Mouse (Mus musculus): Measurements from ENCODE around the gene Trim68. TPM values are rescaled to one million over a fixed set of nuclear protein-coding genes. Genes with fewer than 3 reads are reported as not detected.

Gene Trim68
- 16.4 and 17.4 TPM in 2 replicates for polyA plus RNA-seq (2016; fragmentation: Nextera tagmentation; extraction: Ambion mirVana)

- peak within 1 kb of the TSS; percentile 58 for H3K4me3 ChIP-seq
- H3K27me3 ChIP-seq: no peaks in the 10 kb centered on the region
- H3K4me2 ChIP-seq (replicated peaks): peak within 1 kb of the TSS; percentile 53
- peak within 1 kb of the TSS; percentile 61; the same call in 1 of the 2 replicates for H3K27ac ChIP-seq
- peak; percentile 99 for ATAC-seq (ENCODE audit: insufficient number of reproducible peaks, insufficient read depth, low FRiP score, low TSS enrichment)
- no peaks in the 10 kb centered on the region for H3K36me3 ChIP-seq
- H3K4me1 ChIP-seq: no peaks in the 10 kb centered on the region
- under 1% methylated on average over 39 of the region's 40 CpGs for WGBS
- peak within 1 kb of the TSS; percentile 64 for H3K9ac ChIP-seq
- no peaks in the 10 kb centered on the region for H3K9me3 ChIP-seq
Observed at GRCm38 (mm10) chr7:102686944-102687501, at the start of gene Trim68. TSS of gene Trim68 (minus strand) at chr7:102687327.

GRCm38 (mm10) chr7:102733793-102734192 lies 46.7 kb upstream of the Trim68 start:
- H3K9ac ChIP-seq: no peak overlapping the region
- H3K4me2 ChIP-seq (replicated peaks): no peak overlapping the region
- no peaks in the 10 kb centered on the region for H3K27me3 ChIP-seq
- no peaks in the 10 kb centered on the region for H3K4me1 ChIP-seq
- no peaks in the 10 kb centered on the region for H3K36me3 ChIP-seq
- H3K4me3 ChIP-seq: no peak overlapping the region
- no peaks in the 10 kb centered on the region for H3K9me3 ChIP-seq
- ATAC-seq (ENCODE audit: insufficient number of reproducible peaks, insufficient read depth, low FRiP score, low TSS enrichment): peak; percentile 64; the same call in 1 of the 2 replicates
- 52% methylated on average over 1 of the region's 1 CpGs for WGBS
- H3K27ac ChIP-seq: no peak overlapping the region

- Histone ChIP-seq H3K9me3 (no peaks in the 10 kb centered on the region), H3K9ac (no peak within 1 kb of the TSS), H3K36me3 (no peaks in the 10 kb centered on the region), H3K27ac (no peak within 1 kb of the TSS), H3K4me1 (no peaks in the 10 kb centered on the region), H3K27me3 (no peaks in the 10 kb centered on the region), H3K4me3 (no peak within 1 kb of the TSS), H3K4me2 (replicated peaks) (no peak within 1 kb of the TSS)
- no peak for ATAC-seq (ENCODE audit: insufficient number of reproducible peaks, insufficient read depth, low FRiP score, low TSS enrichment)
Observed at GRCm38 (mm10) chr7:102727391-102727790, 40.3 kb upstream of the Trim68 start, which contains the start of gene Olfr559. TSS of gene Olfr559 (minus strand) at chr7:102727491.

- H3K4me3 ChIP-seq: no peak within 1 kb of the TSS
- H3K27ac ChIP-seq: no peak within 1 kb of the TSS
- ATAC-seq (ENCODE audit: insufficient number of reproducible peaks, insufficient read depth, low FRiP score, low TSS enrichment): no peak
- H3K4me1 ChIP-seq: no peaks in the 10 kb centered on the region
- 32% methylated on average over 1 of the region's 1 CpGs for WGBS
- H3K9ac ChIP-seq: no peak within 1 kb of the TSS
- H3K4me2 ChIP-seq (replicated peaks): no peak within 1 kb of the TSS
- H3K9me3 ChIP-seq: no peaks in the 10 kb centered on the region
- H3K36me3 ChIP-seq: no peaks in the 10 kb centered on the region
- no peaks in the 10 kb centered on the region for H3K27me3 ChIP-seq
Observed at GRCm38 (mm10) chr7:102718970-102719369, 31.8 kb upstream of the Trim68 start, which contains the start of gene Olfr33. TSS of gene Olfr33 (minus strand) at chr7:102719070.

GRCm38 (mm10) chr7:102701915-102702314 lies 14.8 kb upstream of the Trim68 start, which contains the start of gene Olfr558:
TSS of gene Olfr558 (plus strand) at chr7:102702215.
- no peak for ATAC-seq (ENCODE audit: insufficient number of reproducible peaks, insufficient read depth, low FRiP score, low TSS enrichment)
- Histone ChIP-seq H3K36me3 (no peaks in the 10 kb centered on the region), H3K9me3 (no peaks in the 10 kb centered on the region), H3K27ac (no peak within 1 kb of the TSS), H3K4me1 (no peaks in the 10 kb centered on the region), H3K4me2 (replicated peaks) (no peak within 1 kb of the TSS), H3K9ac (no peak within 1 kb of the TSS), H3K4me3 (no peak within 1 kb of the TSS), H3K27me3 (no peaks in the 10 kb centered on the region)

GRCm38 (mm10) chr7:102698461-102698860 lies 11.3 kb upstream of the Trim68 start:
- Histone ChIP-seq H3K27ac (no peak overlapping the region), H3K9me3 (no peaks in the 10 kb centered on the region), H3K9ac (no peak overlapping the region), H3K4me3 (no peak overlapping the region), H3K27me3 (no peaks in the 10 kb centered on the region), H3K4me2 (replicated peaks) (no peak overlapping the region), H3K4me1 (no peaks in the 10 kb centered on the region), H3K36me3 (no peaks in the 10 kb centered on the region)
- WGBS: 82% methylated on average over 7 of the region's 7 CpGs
- ATAC-seq (ENCODE audit: insufficient number of reproducible peaks, insufficient read depth, low FRiP score, low TSS enrichment): no peak

- no peak within 1 kb of the TSS for H3K9ac ChIP-seq
Observed at GRCm38 (mm10) chr7:102695358-102696125, 8.4 kb upstream of the Trim68 start, which contains the start of gene Olfr557. TSS of gene Olfr557 (plus strand) at chr7:102695910.

GRCm38 (mm10) chr7:102681916-102682315 lies 5.2 kb downstream of the Trim68 start:
- no peaks in the 10 kb centered on the region for H3K9me3 ChIP-seq
- ATAC-seq (ENCODE audit: insufficient number of reproducible peaks, insufficient read depth, low FRiP score, low TSS enrichment): no peak
- WGBS: 92% methylated on average over 1 of the region's 1 CpGs
- no peaks in the 10 kb centered on the region for H3K27me3 ChIP-seq
- H3K27ac ChIP-seq: no peak overlapping the region
- no peak overlapping the region for H3K4me3 ChIP-seq
- no peak overlapping the region for H3K9ac ChIP-seq
- 0 out of 2 replicates have a peak, but pooled peaks cover 4% of the 10 kb centered on the region for H3K36me3 ChIP-seq
- H3K4me2 ChIP-seq (replicated peaks): no peak overlapping the region
- no peaks in the 10 kb centered on the region for H3K4me1 ChIP-seq

More at GRCm38 (mm10) chr7:102695358-102696125, 8.4 kb upstream of the Trim68 start, which contains the start of gene Olfr557:
- Histone ChIP-seq H3K4me2 (replicated peaks) (no peak within 1 kb of the TSS), H3K9me3 (no peaks in the 10 kb centered on the region), H3K36me3 (no peaks in the 10 kb centered on the region), H3K27me3 (no peaks in the 10 kb centered on the region), H3K27ac (no peak within 1 kb of the TSS), H3K4me1 (no peaks in the 10 kb centered on the region), H3K4me3 (no peak within 1 kb of the TSS)
- ATAC-seq (ENCODE audit: insufficient number of reproducible peaks, insufficient read depth, low FRiP score, low TSS enrichment): no peak
- WGBS: 78% methylated on average over 5 of the region's 5 CpGs

GRCm38 (mm10) chr7:102676225-102676624 lies 10.9 kb downstream of the Trim68 start:
- no peak overlapping the region for H3K4me3 ChIP-seq
- H3K4me2 ChIP-seq (replicated peaks): no peak overlapping the region
- 83% methylated on average over 2 of the region's 2 CpGs for WGBS
- H3K27me3 ChIP-seq: no peaks in the 10 kb centered on the region
- no peaks in the 10 kb centered on the region for H3K4me1 ChIP-seq
- no peak overlapping the region for H3K9ac ChIP-seq
- no peak for ATAC-seq (ENCODE audit: insufficient number of reproducible peaks, insufficient read depth, low FRiP score, low TSS enrichment)
- H3K27ac ChIP-seq: no peak overlapping the region
- no peaks in the 10 kb centered on the region for H3K36me3 ChIP-seq
- H3K9me3 ChIP-seq: no peaks in the 10 kb centered on the region

- H3K9me3 ChIP-seq: no peaks in the 10 kb centered on the region
- H3K4me1 ChIP-seq: no peaks in the 10 kb centered on the region
- ATAC-seq (ENCODE audit: insufficient number of reproducible peaks, insufficient read depth, low FRiP score, low TSS enrichment): no peak
- no peak overlapping the region for H3K27ac ChIP-seq
- no peak overlapping the region for H3K4me3 ChIP-seq
- H3K9ac ChIP-seq: no peak overlapping the region
- WGBS: 39% methylated on average over 2 of the region's 2 CpGs
- no peaks in the 10 kb centered on the region for H3K36me3 ChIP-seq
- H3K4me2 ChIP-seq (replicated peaks): no peak overlapping the region
- no peaks in the 10 kb centered on the region for H3K27me3 ChIP-seq
Observed at GRCm38 (mm10) chr7:102665378-102665777, 21.7 kb downstream of the Trim68 start.

GRCm38 (mm10) chr7:102664599-102664998 lies 22.5 kb downstream of the Trim68 start, which contains the start of gene Olfr556:
TSS of gene Olfr556 (plus strand) at chr7:102664899.
- H3K27me3 ChIP-seq: no peaks in the 10 kb centered on the region
- no peaks in the 10 kb centered on the region for H3K9me3 ChIP-seq
- no peak within 1 kb of the TSS for H3K4me3 ChIP-seq
- no peak within 1 kb of the TSS for H3K9ac ChIP-seq
- 57% methylated on average over 3 of the region's 3 CpGs for WGBS
- no peaks in the 10 kb centered on the region for H3K36me3 ChIP-seq
- ATAC-seq (ENCODE audit: insufficient number of reproducible peaks, insufficient read depth, low FRiP score, low TSS enrichment): no peak
- no peaks in the 10 kb centered on the region for H3K4me1 ChIP-seq
- no peak within 1 kb of the TSS for H3K4me2 ChIP-seq (replicated peaks)
- H3K27ac ChIP-seq: no peak within 1 kb of the TSS

- WGBS: 71% methylated on average over 1 of the region's 1 CpGs
- H3K36me3 ChIP-seq: no peaks in the 10 kb centered on the region
- H3K4me3 ChIP-seq: no peak within 1 kb of the TSS
- H3K27ac ChIP-seq: no peak within 1 kb of the TSS
- H3K9me3 ChIP-seq: no peaks in the 10 kb centered on the region
- ATAC-seq (ENCODE audit: insufficient number of reproducible peaks, insufficient read depth, low FRiP score, low TSS enrichment): no peak
- no peaks in the 10 kb centered on the region for H3K27me3 ChIP-seq
- no peak within 1 kb of the TSS for H3K4me2 ChIP-seq (replicated peaks)
- H3K4me1 ChIP-seq: no peaks in the 10 kb centered on the region
- H3K9ac ChIP-seq: no peak within 1 kb of the TSS
Observed at GRCm38 (mm10) chr7:102658523-102658922, 28.6 kb downstream of the Trim68 start, which contains the start of gene Olfr555. TSS of gene Olfr555 (plus strand) at chr7:102658823.

All from embryonic facial prominence, embryonic 12.5 days (tissue).